Mouse (Mus musculus): ENCODE data around the gene Sptbn1. TPM values are rescaled to one million over a fixed set of nuclear protein-coding genes. Genes with fewer than 3 reads are reported as not detected.

The Sptbn1 gene
- total and polyA plus RNA-seq, 3 experiments, result 7.7 to 95.8 (median 84.1) TPM

GRCm38 (mm10) chr11:30268648-30269375, 837 bp upstream of the Sptbn1 start:
- Histone ChIP-seq H3K27me3 (ENCODE audit: insufficient read depth, low read length) (peaks cover 20% of the 10 kb centered on the region), H3K36me3 (replicated peaks) (no peaks in the 10 kb centered on the region), H3K4me3 (ENCODE audit: low read depth, low read length) (no peak overlapping the region), H3K9me3 (replicated peaks) (peaks cover 2% of the 10 kb centered on the region; the same call in 1 of the 2 replicates), H3K4me1 (ENCODE audit: insufficient read depth, low read depth, low read length) (no peaks in the 10 kb centered on the region)
- TF ChIP-seq CTCF (IDR thresholded peaks at IDR 0.05; ENCODE audit: low read depth, low read length), result no peak
- TF ChIP-seq GATA1 (IDR thresholded peaks at IDR 0.05; ENCODE audit: borderline replicate concordance, low read length), result no peak
- no peak for TF ChIP-seq POLR2AphosphoS5 (IDR thresholded peaks at IDR 0.05; ENCODE audit: insufficient replicate concordance, low read depth, low read length)
- no peak for TF ChIP-seq GATA2 (IDR thresholded peaks at IDR 0.05; ENCODE audit: borderline replicate concordance, low read depth, low read length)
- TF ChIP-seq TAL1 (conservative IDR thresholded peaks at IDR 0.05; ENCODE audit: low read depth, low read length), result no peak
- ATAC-seq (ENCODE audit: extremely low read depth, insufficient number of reproducible peaks, low FRiP score, poor library complexity, severe bottlenecking), result no peak
- no peak for DNase-seq (ENCODE audit: low spot score)

GRCm38 (mm10) chr11:30267036-30267891, 711 bp downstream of the Sptbn1 start:
- no peak for TF ChIP-seq TAL1 (conservative IDR thresholded peaks at IDR 0.05; ENCODE audit: low read depth, low read length)
- TF ChIP-seq GATA1 (IDR thresholded peaks at IDR 0.05; ENCODE audit: borderline replicate concordance, low read length), result no peak
- TF ChIP-seq GATA2 (IDR thresholded peaks at IDR 0.05; ENCODE audit: borderline replicate concordance, low read depth, low read length), result no peak
- no peak for TF ChIP-seq CTCF (IDR thresholded peaks at IDR 0.05; ENCODE audit: low read depth, low read length)
- no peak for TF ChIP-seq POLR2AphosphoS5 (IDR thresholded peaks at IDR 0.05; ENCODE audit: insufficient replicate concordance, low read depth, low read length)
- ATAC-seq (ENCODE audit: extremely low read depth, insufficient number of reproducible peaks, low FRiP score, poor library complexity, severe bottlenecking), result no peak

GRCm38 (mm10) chr11:30266691-30267035, 1.3 kb downstream of the Sptbn1 start:
- no peaks in the 10 kb centered on the region for H3K4me1 ChIP-seq (ENCODE audit: insufficient read depth, low read depth, low read length)
- no peak for TF ChIP-seq GATA2 (IDR thresholded peaks at IDR 0.05; ENCODE audit: borderline replicate concordance, low read depth, low read length)
- no peak for TF ChIP-seq POLR2AphosphoS5 (IDR thresholded peaks at IDR 0.05; ENCODE audit: insufficient replicate concordance, low read depth, low read length)
- TF ChIP-seq GATA1 (IDR thresholded peaks at IDR 0.05; ENCODE audit: borderline replicate concordance, low read length), result no peak
- no peak for TF ChIP-seq CTCF (IDR thresholded peaks at IDR 0.05; ENCODE audit: low read depth, low read length)
- TF ChIP-seq TAL1 (conservative IDR thresholded peaks at IDR 0.05; ENCODE audit: low read depth, low read length), result no peak
- H3K4me3 ChIP-seq (ENCODE audit: low read depth, low read length), result no peak overlapping the region
- no peaks in the 10 kb centered on the region for H3K36me3 ChIP-seq (replicated peaks)
- peaks cover 20% of the 10 kb centered on the region for H3K27me3 ChIP-seq (ENCODE audit: insufficient read depth, low read length)
- peaks cover 2% of the 10 kb centered on the region; the same call in 1 of the 2 replicates for H3K9me3 ChIP-seq (replicated peaks)
- ATAC-seq (ENCODE audit: extremely low read depth, insufficient number of reproducible peaks, low FRiP score, poor library complexity, severe bottlenecking), result no peak
- no peak for DNase-seq (ENCODE audit: low spot score)

More at GRCm38 (mm10) chr11:30267036-30267891, 711 bp downstream of the Sptbn1 start:
- Histone ChIP-seq H3K27me3 (ENCODE audit: insufficient read depth, low read length) (peaks cover 20% of the 10 kb centered on the region), H3K4me1 (ENCODE audit: insufficient read depth, low read depth, low read length) (no peaks in the 10 kb centered on the region), H3K36me3 (replicated peaks) (no peaks in the 10 kb centered on the region), H3K9me3 (replicated peaks) (peaks cover 2% of the 10 kb centered on the region; the same call in 1 of the 2 replicates), H3K4me3 (ENCODE audit: low read depth, low read length) (no peak overlapping the region)
- no peak for DNase-seq (ENCODE audit: low spot score)

GRCm38 (mm10) chr11:30265666-30266065, 2.3 kb downstream of the Sptbn1 start:
- H3K9me3 ChIP-seq (replicated peaks), result peaks cover 2% of the 10 kb centered on the region; the same call in 1 of the 2 replicates
- H3K4me1 ChIP-seq (ENCODE audit: insufficient read depth, low read depth, low read length), result no peaks in the 10 kb centered on the region
- peaks cover 17% of the 10 kb centered on the region for H3K27me3 ChIP-seq (ENCODE audit: insufficient read depth, low read length)
- TF ChIP-seq GATA1 (IDR thresholded peaks at IDR 0.05; ENCODE audit: borderline replicate concordance, low read length) (no peak), TAL1 (conservative IDR thresholded peaks at IDR 0.05; ENCODE audit: low read depth, low read length) (no peak), CTCF (IDR thresholded peaks at IDR 0.05; ENCODE audit: low read depth, low read length) (no peak), GATA2 (IDR thresholded peaks at IDR 0.05; ENCODE audit: borderline replicate concordance, low read depth, low read length) (no peak)
- no peak for ATAC-seq (ENCODE audit: extremely low read depth, insufficient number of reproducible peaks, low FRiP score, poor library complexity, severe bottlenecking)
- H3K4me3 ChIP-seq (ENCODE audit: low read depth, low read length), result no peak overlapping the region
- DNase-seq (ENCODE audit: low spot score), result no peak
- H3K36me3 ChIP-seq (replicated peaks), result no peaks in the 10 kb centered on the region

- Histone ChIP-seq H3K4me3 (ENCODE audit: low read depth, low read length) (no peak overlapping the region), H3K36me3 (replicated peaks) (no peaks in the 10 kb centered on the region), H3K9me3 (replicated peaks) (peaks cover 2% of the 10 kb centered on the region; the same call in 1 of the 2 replicates), H3K4me1 (ENCODE audit: insufficient read depth, low read depth, low read length) (no peaks in the 10 kb centered on the region), H3K27me3 (ENCODE audit: insufficient read depth, low read length) (peaks cover 14% of the 10 kb centered on the region)
- ATAC-seq (ENCODE audit: extremely low read depth, insufficient number of reproducible peaks, low FRiP score, poor library complexity, severe bottlenecking) (no peak), DNase-seq (ENCODE audit: low spot score) (no peak)
- no peak for TF ChIP-seq GATA2 (IDR thresholded peaks at IDR 0.05; ENCODE audit: borderline replicate concordance, low read depth, low read length)
- TF ChIP-seq TAL1 (conservative IDR thresholded peaks at IDR 0.05; ENCODE audit: low read depth, low read length), result no peak
- no peak for TF ChIP-seq GATA1 (IDR thresholded peaks at IDR 0.05; ENCODE audit: borderline replicate concordance, low read length)
Measured at GRCm38 (mm10) chr11:30263627-30264026, 4.3 kb downstream of the Sptbn1 start.

- TF ChIP-seq CTCF (IDR thresholded peaks at IDR 0.05; ENCODE audit: low read depth, low read length) (no peak), GATA2 (IDR thresholded peaks at IDR 0.05; ENCODE audit: borderline replicate concordance, low read depth, low read length) (no peak), POLR2AphosphoS5 (IDR thresholded peaks at IDR 0.05; ENCODE audit: insufficient replicate concordance, low read depth, low read length) (no peak), TAL1 (conservative IDR thresholded peaks at IDR 0.05; ENCODE audit: low read depth, low read length) (no peak), GATA1 (IDR thresholded peaks at IDR 0.05; ENCODE audit: borderline replicate concordance, low read length) (no peak)
- ATAC-seq (ENCODE audit: extremely low read depth, insufficient number of reproducible peaks, low FRiP score, poor library complexity, severe bottlenecking) (no peak), DNase-seq (ENCODE audit: low spot score) (no peak)
- H3K9me3 ChIP-seq (replicated peaks), result no peaks in the 10 kb centered on the region
- peaks cover 9% of the 10 kb centered on the region for H3K27me3 ChIP-seq (ENCODE audit: insufficient read depth, low read length)
- no peaks in the 10 kb centered on the region for H3K36me3 ChIP-seq (replicated peaks)
- H3K4me1 ChIP-seq (ENCODE audit: insufficient read depth, low read depth, low read length), result no peaks in the 10 kb centered on the region
- H3K4me3 ChIP-seq (ENCODE audit: low read depth, low read length), result no peak overlapping the region
Measured at GRCm38 (mm10) chr11:30258739-30259350, 9.1 kb downstream of the Sptbn1 start.

Measured in G1E (cell line).